Mouse (Mus musculus): ENCODE results near the gene Wnt5b. TPM values are rescaled to one million over a fixed set of nuclear protein-coding genes. Genes with fewer than 3 reads are reported as not detected.

The Wnt5b gene
- polyA plus RNA-seq, 1 experiment = not detected

DNA sequence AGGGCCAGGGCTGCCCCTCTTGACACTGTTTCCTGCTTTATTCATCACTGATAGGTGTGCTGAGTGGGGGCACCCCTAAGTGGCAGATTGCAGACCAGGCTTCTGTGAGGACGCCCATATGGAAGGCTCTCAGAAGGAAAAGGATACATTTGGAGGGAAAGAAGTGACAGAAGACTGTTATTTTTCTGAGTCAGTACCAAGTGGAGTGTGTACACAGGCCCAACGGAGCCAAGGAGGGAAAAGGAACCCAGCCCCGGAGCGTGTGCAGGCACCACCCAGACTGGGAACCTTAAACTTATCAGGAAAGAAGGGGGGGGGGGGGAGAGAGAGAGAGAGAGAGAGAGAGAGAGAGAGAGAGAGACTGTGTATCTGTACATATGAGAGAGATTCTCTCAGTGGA is 131.6 kb downstream of the Wnt5b start:
- Histone ChIP-seq H3K4me3 (replicated peaks; ENCODE audit: control insufficient read depth, low read depth, low read length) (no peak overlapping the region), H3K4me1 (ENCODE audit: control insufficient read depth, insufficient read depth, low read length) (peaks cover 3% of the 10 kb centered on the region), H3K27ac (ENCODE audit: control insufficient read depth, insufficient read depth, low read depth, low read length, poor library complexity) (no peak overlapping the region)
- TF ChIP-seq POLR2A (IDR thresholded peaks at IDR 0.05; ENCODE audit: borderline replicate concordance, control insufficient read depth, low read depth, low read length) = no peak
- TF ChIP-seq CTCF (IDR thresholded peaks at IDR 0.05; ENCODE audit: control insufficient read depth, insufficient read depth, low read length) = no peak
- WGBS = 81% methylated on average over 4 of the region's 4 CpGs

DNA sequence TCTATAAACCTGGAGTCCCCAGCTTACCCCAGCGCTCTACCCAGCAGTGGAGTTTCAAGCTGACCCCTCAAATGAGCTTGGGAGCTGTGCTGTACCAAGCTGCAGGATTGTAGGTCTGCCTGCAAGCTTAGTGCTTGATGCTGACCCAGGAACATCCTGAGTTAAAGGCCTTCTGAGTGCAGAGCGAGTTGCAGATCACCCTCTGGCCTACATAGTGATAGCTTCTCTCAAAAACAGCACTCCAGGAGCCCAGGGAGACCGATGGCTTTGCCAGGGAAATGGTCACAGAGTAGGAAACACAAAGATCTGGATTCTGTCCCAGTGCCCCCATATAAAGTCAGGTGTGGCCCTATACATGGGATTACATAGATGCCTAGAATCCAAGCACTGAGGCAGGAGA is 132.6 kb downstream of the Wnt5b start:
- TF ChIP-seq CTCF (IDR thresholded peaks at IDR 0.05; ENCODE audit: control insufficient read depth, insufficient read depth, low read length) (no peak), POLR2A (IDR thresholded peaks at IDR 0.05; ENCODE audit: borderline replicate concordance, control insufficient read depth, low read depth, low read length) (no peak)
- H3K27ac ChIP-seq (ENCODE audit: control insufficient read depth, insufficient read depth, low read depth, low read length, poor library complexity) = no peak overlapping the region
- WGBS = 80% methylated on average over 3 of the region's 3 CpGs

DNA sequence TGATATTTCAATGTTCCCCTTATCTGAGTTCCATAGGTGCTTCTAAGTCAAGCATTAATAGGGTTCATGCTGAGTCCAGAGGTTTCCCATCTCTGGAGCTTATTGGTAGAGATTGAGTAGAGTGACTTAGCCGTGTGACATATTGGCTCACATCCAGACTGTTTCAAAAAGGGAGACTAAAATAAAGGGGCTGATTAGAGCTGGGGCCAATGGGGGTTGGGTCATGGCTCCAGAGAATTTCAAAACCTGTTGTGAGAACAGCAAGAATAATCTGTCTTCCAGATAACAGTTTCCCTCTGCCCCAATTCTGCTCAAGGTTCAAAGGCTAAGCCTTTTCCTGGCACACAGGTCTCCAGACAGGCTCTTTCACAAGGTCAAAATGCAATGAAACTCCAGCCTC is 134.4 kb downstream of the Wnt5b start:
- H3K27ac ChIP-seq (ENCODE audit: control insufficient read depth, insufficient read depth, low read depth, low read length, poor library complexity) = no peak overlapping the region
- WGBS = 26% methylated on average over 1 of the region's 1 CpGs
- no peaks in the 10 kb centered on the region; the same call in none of the 2 replicates for H3K4me1 ChIP-seq (ENCODE audit: control insufficient read depth, insufficient read depth, low read length)
- no peak for TF ChIP-seq POLR2A (IDR thresholded peaks at IDR 0.05; ENCODE audit: borderline replicate concordance, control insufficient read depth, low read depth, low read length)
- no peak for TF ChIP-seq CTCF (IDR thresholded peaks at IDR 0.05; ENCODE audit: control insufficient read depth, insufficient read depth, low read length)
- no peak overlapping the region for H3K4me3 ChIP-seq (replicated peaks; ENCODE audit: control insufficient read depth, low read depth, low read length)

More for the DNA sequence above, 132.6 kb downstream of the Wnt5b start:
- peaks cover 2% of the 10 kb centered on the region for H3K4me1 ChIP-seq (ENCODE audit: control insufficient read depth, insufficient read depth, low read length)
- no peak overlapping the region for H3K4me3 ChIP-seq (replicated peaks; ENCODE audit: control insufficient read depth, low read depth, low read length)

DNA sequence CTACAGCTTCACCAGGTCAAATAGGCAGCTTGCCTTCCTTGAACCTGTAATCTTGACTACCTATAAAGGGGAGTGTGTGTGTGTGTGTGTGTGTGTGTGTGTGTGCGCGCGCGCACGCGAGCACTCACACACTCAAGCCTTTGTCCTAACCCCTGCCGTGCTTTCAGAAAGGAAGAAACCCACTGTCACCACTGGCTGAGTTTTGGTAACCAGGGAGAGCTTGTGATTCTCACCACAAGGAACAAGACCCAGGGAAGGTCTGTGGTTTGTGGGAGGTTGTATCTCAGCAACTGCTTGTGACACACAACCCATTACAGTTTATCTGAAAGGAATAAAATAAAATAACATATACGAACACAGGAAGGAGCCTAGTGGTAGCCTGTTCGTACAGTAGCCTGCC is 135.6 kb downstream of the Wnt5b start:
- 6% methylated on average over 9 of the region's 9 CpGs for WGBS
- no peaks in the 10 kb centered on the region; the same call in none of the 2 replicates for H3K4me1 ChIP-seq (ENCODE audit: control insufficient read depth, insufficient read depth, low read length)
- H3K4me3 ChIP-seq (replicated peaks; ENCODE audit: control insufficient read depth, low read depth, low read length) = no peak overlapping the region
- H3K27ac ChIP-seq (ENCODE audit: control insufficient read depth, insufficient read depth, low read depth, low read length, poor library complexity) = peak overlapping the region; percentile 16; the same call in 1 of the 2 replicates
- TF ChIP-seq POLR2A (IDR thresholded peaks at IDR 0.05; ENCODE audit: borderline replicate concordance, control insufficient read depth, low read depth, low read length) (no peak), CTCF (IDR thresholded peaks at IDR 0.05; ENCODE audit: control insufficient read depth, insufficient read depth, low read length) (no peak)

DNA sequence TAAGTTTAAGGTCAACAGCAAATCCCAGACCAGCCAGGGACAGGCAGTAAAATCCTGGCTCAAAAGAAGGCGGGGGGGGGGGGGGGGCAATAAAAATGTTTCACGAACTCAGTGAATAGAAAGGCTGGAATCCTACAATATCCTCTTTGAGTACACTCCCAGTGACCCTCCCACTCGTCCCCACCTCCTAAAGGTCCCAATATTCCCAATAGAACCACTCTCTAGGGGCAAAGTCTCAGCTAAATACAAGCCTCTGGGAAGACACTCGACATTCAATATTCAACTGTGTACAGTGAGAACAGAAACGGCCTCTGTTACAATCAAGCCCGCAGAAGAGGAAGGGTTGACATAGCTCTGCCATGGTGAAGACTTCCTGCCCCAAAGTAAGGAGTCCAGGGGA is 136.3 kb downstream of the Wnt5b start:
- no peak overlapping the region for H3K27ac ChIP-seq (ENCODE audit: control insufficient read depth, insufficient read depth, low read depth, low read length, poor library complexity)
- no peaks in the 10 kb centered on the region; the same call in none of the 2 replicates for H3K4me1 ChIP-seq (ENCODE audit: control insufficient read depth, insufficient read depth, low read length)
- TF ChIP-seq CTCF (IDR thresholded peaks at IDR 0.05; ENCODE audit: control insufficient read depth, insufficient read depth, low read length) (no peak), POLR2A (IDR thresholded peaks at IDR 0.05; ENCODE audit: borderline replicate concordance, control insufficient read depth, low read depth, low read length) (no peak)
- H3K4me3 ChIP-seq (replicated peaks; ENCODE audit: control insufficient read depth, low read depth, low read length) = no peak overlapping the region
- 28% methylated on average over 6 of the region's 6 CpGs for WGBS

DNA sequence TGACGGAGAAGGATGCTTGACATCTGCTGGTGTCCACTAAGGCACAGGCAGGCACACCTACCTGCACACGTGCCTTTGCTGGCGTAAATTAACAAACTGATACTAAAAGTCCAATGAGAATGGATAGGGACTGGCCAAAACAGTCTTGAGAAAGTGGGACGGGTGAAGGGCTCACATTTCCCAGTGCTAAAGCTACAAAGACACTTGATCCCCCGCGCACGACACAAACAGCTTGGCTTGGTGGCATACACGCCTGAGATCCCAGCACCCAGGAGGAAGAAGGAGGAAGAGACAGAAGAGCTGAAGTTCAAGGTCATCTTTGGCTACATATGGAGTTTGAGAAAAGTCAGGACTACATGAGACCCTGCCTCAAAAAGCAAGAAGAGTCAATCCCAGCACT is 137.6 kb downstream of the Wnt5b start:
- Histone ChIP-seq H3K4me1 (ENCODE audit: control insufficient read depth, insufficient read depth, low read length) (no peaks in the 10 kb centered on the region; the same call in none of the 2 replicates), H3K27ac (ENCODE audit: control insufficient read depth, insufficient read depth, low read depth, low read length, poor library complexity) (no peak overlapping the region), H3K4me3 (replicated peaks; ENCODE audit: control insufficient read depth, low read depth, low read length) (no peak overlapping the region)
- 84% methylated on average over 8 of the region's 8 CpGs for WGBS
- no peak for TF ChIP-seq CTCF (IDR thresholded peaks at IDR 0.05; ENCODE audit: control insufficient read depth, insufficient read depth, low read length)
- TF ChIP-seq POLR2A (IDR thresholded peaks at IDR 0.05; ENCODE audit: borderline replicate concordance, control insufficient read depth, low read depth, low read length) = no peak

DNA sequence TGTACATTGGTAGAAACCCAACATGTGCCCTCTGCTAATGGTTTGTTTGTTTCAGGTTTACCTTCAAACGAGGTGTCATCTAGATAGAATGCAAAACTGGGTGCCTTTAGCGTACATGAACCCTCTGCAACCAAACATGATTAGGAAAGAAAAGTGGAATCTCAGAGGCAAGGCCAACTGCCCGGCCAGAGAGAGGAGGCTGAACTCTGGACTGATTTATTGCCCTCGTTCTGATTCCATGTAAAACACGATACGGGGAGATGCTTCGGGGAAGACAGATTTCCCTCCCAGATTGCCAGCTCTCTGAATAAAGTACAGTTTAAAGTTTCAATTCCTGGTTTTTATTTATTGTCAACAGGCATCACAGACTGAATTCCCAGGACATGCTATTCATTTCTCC is 138.8 kb downstream of the Wnt5b start:
- Histone ChIP-seq H3K27ac (ENCODE audit: control insufficient read depth, insufficient read depth, low read depth, low read length, poor library complexity) (no peak overlapping the region), H3K4me3 (replicated peaks; ENCODE audit: control insufficient read depth, low read depth, low read length) (no peak overlapping the region), H3K4me1 (ENCODE audit: control insufficient read depth, insufficient read depth, low read length) (no peaks in the 10 kb centered on the region; the same call in none of the 2 replicates)
- WGBS = 81% methylated on average over 7 of the region's 7 CpGs
- TF ChIP-seq POLR2A (IDR thresholded peaks at IDR 0.05; ENCODE audit: borderline replicate concordance, control insufficient read depth, low read depth, low read length) (no peak), CTCF (IDR thresholded peaks at IDR 0.05; ENCODE audit: control insufficient read depth, insufficient read depth, low read length) (no peak)

DNA sequence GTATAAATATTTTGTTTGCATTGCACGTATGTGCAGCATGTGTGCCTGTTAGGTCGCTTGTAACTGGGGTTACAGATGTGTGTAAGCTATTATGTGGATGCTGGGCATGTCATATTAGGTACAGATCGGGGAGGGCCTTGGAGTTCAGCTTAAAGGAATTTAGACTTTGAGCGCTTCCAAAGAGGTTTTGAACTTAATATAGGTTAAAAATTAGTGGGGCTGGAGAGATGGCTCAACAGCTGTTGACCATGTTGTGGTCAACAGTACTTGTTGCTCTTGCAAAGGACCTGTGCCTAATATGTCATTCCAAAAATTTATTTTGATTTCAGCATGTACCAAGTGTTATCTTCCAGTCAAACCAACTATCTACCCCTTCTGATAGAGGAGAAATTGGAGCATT is 139.3 kb downstream of the Wnt5b start:
- Histone ChIP-seq H3K4me1 (ENCODE audit: control insufficient read depth, insufficient read depth, low read length) (no peaks in the 10 kb centered on the region; the same call in 1 of the 2 replicates), H3K4me3 (replicated peaks; ENCODE audit: control insufficient read depth, low read depth, low read length) (no peak overlapping the region), H3K27ac (ENCODE audit: control insufficient read depth, insufficient read depth, low read depth, low read length, poor library complexity) (no peak overlapping the region)
- WGBS = 85% methylated on average over 4 of the region's 4 CpGs
- TF ChIP-seq CTCF (IDR thresholded peaks at IDR 0.05; ENCODE audit: control insufficient read depth, insufficient read depth, low read length) = no peak
- TF ChIP-seq POLR2A (IDR thresholded peaks at IDR 0.05; ENCODE audit: borderline replicate concordance, control insufficient read depth, low read depth, low read length) = no peak

DNA sequence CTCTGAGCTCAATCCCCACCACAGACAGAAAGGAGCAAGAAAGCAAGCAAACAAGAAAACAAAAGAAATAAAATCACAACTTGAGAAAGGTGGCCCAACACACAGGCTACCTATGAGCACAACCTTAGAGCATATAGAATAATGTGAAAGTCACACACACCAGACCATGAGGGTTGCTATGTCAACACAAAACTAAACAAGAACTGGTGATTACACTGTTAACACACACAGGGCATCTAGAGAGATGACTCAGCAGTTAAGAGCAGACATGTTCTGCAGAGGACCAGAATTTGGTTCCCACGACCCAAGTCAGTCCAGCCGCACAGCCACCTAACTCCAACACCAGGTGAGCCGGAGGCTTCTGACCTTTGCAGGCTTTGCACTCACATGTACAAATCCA is 141.2 kb downstream of the Wnt5b start:
- TF ChIP-seq POLR2A (IDR thresholded peaks at IDR 0.05; ENCODE audit: borderline replicate concordance, control insufficient read depth, low read depth, low read length) = no peak
- TF ChIP-seq CTCF (IDR thresholded peaks at IDR 0.05; ENCODE audit: control insufficient read depth, insufficient read depth, low read length) = no peak
- Histone ChIP-seq H3K4me1 (ENCODE audit: control insufficient read depth, insufficient read depth, low read length) (peaks cover 2% of the 10 kb centered on the region), H3K4me3 (replicated peaks; ENCODE audit: control insufficient read depth, low read depth, low read length) (no peak overlapping the region), H3K27ac (ENCODE audit: control insufficient read depth, insufficient read depth, low read depth, low read length, poor library complexity) (no peak overlapping the region)
- WGBS = 62% methylated on average over 3 of the region's 3 CpGs

Measured in bone marrow, adult 2 months (tissue).